Mouse (Mus musculus): ENCODE results near the gene Ptpn7.

DNA sequence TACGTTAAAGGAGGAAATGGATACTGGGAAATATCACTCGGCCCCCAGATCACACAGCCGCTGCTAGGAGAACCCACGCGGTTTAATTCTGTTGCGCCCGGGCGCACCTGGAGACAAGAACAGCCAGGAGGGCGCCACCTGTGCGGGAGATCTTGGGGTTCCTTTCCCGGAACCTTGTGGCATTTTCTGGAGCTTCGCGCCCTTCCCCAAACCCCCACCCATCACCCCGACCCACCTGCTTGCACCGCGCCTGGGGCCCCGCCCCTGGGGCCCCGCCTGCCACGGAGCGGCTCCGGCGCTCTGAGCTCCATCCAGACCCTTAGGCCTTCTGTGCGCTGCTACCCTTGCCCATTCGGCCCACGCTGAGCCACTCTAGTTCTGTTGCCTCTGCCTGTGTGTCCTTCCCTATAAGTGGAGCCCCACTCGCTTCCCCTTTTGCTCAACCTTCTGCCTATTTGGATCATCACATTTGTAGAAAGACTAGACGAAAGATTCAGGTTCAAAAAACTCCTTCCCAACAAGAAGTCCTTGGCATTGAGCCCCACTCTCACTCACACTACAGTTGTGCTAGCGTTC lies 47.1 kb upstream of the Ptpn7 start:
- TF ChIP-seq POLR2A (IDR thresholded peaks at IDR 0.05; ENCODE audit: borderline replicate concordance, insufficient read depth, low read length) (no peak), CTCF (IDR thresholded peaks at IDR 0.05; ENCODE audit: borderline replicate concordance, insufficient read depth, low read depth, low read length) (no peak)
